Mouse (Mus musculus) ES-E14 (cell line): Measurements from ENCODE around the gene BC017158.

Source experiments
- HCFC1 ChIP-seq: IDR thresholded peaks from 2 replicates; pipeline ENCODE4 v1.6.1; 2012; ENCODE audit warnings: low read length, inconsistent platforms, borderline replicate concordance; ENCODE audit not compliant: insufficient read depth
- MAFK ChIP-seq: IDR thresholded peaks from 2 replicates; pipeline ENCODE4 v1.6.1; 2014; ENCODE audit warnings: mild to moderate bottlenecking, low read depth, low read length, inconsistent platforms; ENCODE audit not compliant: insufficient read depth
- ZNF384 ChIP-seq: IDR thresholded peaks from 2 replicates; pipeline ENCODE4 v1.6.1; 2012; ENCODE audit warnings: low read depth, low read length, inconsistent platforms

- TF ChIP-seq MAFK: 0 out of 2 replicates have a peak, but pooled peaks have one; percentile 15
- peak; percentile 80; the same call in 1 of the 2 replicates for TF ChIP-seq HCFC1
- TF ChIP-seq ZNF384: no peak
Measured at GRCm38 (mm10) chr7:128237927-128238778, 59.8 kb downstream of the BC017158 start, which contains the start of gene 9130023H24Rik.
